Mouse (Mus musculus): Measurements from ENCODE around the gene Nxpe5.

Gene Nxpe5

DNA sequence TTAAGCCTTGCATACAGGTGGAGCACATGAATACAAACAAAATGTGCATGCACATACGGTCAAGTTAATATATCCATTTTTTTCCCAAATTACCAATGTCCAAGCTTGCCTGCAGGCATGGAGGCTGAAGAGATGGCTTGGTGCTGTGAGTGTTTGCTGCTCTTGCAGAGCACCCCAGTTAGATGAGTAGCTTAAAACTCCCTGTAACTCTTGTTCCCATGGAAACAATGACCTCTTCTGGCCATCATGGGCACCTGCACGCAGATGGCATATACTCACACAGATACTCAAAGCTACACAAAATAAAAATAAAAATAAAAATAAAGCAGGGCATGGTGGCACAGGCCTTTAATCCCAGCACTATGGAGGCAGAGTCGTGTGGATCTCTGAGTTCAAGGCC lies 27.4 kb downstream of the Nxpe5 start:
- DNase-seq (ENCODE audit: low spot score in 2 of 2) = no peak

DNA sequence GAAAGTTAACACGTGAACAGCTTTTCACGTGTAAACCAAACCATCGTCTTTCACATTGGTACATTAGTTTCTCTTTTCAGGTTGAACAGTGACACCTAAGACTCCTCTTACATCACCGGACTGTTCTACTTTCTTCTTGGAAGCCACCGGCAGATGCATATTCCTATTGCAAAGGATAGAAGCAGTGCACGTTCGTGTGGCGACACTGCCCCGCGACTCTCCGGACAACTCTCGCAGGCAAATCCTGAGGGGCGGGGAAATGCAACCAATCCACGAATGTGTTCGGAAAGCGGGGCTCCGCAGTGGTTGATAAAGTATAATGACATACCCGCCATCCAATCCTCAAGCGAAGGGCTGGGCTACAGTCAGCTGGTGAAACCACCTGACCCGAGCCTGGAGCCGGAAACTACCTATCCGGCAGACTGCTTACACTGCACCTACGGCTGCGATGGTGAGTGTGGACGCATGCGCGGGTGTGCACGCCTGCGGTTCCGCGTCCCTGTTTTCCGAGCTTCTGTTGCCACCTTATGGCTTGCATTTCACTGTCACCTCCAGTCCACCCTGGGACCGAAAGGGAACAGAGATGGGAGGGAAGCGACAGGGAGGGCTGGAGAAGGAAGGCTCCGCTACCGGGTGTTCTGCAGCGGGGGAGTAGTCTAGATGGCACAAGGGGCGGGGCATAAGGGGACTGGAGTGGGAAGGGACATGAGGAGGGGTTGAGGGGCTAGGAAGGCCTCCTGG lies 29.8 kb downstream of the Nxpe5 start, which contains the start of gene Lamtor4:
TSS of gene Lamtor4 (plus strand) at position 130 of the 741 bp plus-strand sequence.
- peak; percentile 96 to 98 for DNase-seq (ENCODE audit: low spot score in 2 of 2)

GRCm38 (mm10) chr5:138256094-138256467 lies 30.4 kb downstream of the Nxpe5 start:
- no peak for DNase-seq (ENCODE audit: low spot score in 2 of 2)

- no peak for DNase-seq (ENCODE audit: low spot score in 2 of 2)
Observed at GRCm38 (mm10) chr5:138256966-138257584, 31.4 kb downstream of the Nxpe5 start.

- no peak for DNase-seq (ENCODE audit: low spot score in 2 of 2)
Observed at GRCm38 (mm10) chr5:138257585-138257978, 31.9 kb downstream of the Nxpe5 start.

GRCm38 (mm10) chr5:138258078-138258477 lies 32.4 kb downstream of the Nxpe5 start:
- no peak for DNase-seq (ENCODE audit: low spot score in 2 of 2)

- DNase-seq (ENCODE audit: low spot score in 2 of 2) = no peak
Observed at GRCm38 (mm10) chr5:138258542-138258941, 32.8 kb downstream of the Nxpe5 start.

DNA sequence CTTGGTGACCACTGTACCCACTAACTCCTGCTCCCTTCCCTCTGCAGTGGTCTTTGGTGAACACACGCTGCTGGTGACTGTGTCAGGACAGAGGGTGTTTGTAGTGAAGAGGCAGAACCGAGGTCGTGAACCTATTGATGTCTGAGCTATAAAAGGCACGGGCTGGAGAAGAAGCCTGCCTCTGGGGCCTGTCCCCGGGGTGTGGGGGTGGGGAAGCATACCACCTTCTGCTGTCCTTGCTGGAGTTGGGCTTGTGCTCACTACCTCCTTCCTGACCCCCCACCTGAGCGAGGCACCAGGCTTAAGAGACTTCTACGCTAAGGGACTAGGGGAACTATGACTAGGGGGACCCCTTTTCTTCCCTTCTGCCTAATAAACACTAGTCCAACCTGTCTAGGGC lies 33.3 kb downstream of the Nxpe5 start:
- no peak for DNase-seq (ENCODE audit: low spot score in 2 of 2)

DNA sequence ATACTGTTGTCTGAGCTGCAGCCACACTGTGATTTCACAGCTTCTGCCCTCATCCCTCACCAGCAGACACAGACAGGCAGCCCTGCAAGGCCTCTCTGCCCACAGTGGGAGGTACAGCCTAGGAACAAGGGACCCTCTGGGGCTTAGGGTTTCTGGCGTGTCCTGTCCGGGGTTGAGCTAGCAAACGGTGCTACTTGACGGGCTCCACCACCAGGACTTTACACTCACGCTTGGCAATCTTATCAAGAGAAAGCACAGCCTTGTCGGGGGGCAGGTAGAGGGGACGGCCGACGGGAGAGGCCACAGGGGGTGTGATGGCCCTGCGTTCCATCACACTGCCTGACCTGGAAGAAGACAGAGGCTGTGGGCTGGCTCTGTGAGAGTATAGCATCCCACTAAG lies 34.4 kb downstream of the Nxpe5 start:
- no peak for DNase-seq (ENCODE audit: low spot score in 2 of 2)

DNA sequence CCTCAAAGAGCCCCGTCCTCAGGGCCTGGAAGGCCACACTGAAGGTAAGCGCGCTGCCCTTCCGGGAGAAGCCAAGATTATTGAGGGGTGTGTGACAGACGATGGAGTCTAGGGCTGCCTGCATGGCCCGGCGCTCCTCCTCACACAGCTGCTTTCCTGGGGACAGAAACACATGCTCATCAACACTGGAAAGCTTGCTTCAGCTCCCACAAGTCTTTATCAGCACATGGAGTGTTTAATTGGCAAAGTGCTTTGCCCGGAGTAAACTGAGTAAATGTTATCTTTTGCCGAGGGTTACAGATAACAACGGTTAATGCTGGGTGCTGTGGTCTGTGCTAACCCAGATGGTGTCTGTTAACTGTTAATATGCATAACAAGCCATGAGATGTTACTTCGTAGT lies 35.1 kb downstream of the Nxpe5 start:
- DNase-seq (ENCODE audit: low spot score in 2 of 2) = no peak

- DNase-seq (ENCODE audit: low spot score in 2 of 2) = no peak
Observed at GRCm38 (mm10) chr5:138262001-138262400, 36.3 kb downstream of the Nxpe5 start.

DNA sequence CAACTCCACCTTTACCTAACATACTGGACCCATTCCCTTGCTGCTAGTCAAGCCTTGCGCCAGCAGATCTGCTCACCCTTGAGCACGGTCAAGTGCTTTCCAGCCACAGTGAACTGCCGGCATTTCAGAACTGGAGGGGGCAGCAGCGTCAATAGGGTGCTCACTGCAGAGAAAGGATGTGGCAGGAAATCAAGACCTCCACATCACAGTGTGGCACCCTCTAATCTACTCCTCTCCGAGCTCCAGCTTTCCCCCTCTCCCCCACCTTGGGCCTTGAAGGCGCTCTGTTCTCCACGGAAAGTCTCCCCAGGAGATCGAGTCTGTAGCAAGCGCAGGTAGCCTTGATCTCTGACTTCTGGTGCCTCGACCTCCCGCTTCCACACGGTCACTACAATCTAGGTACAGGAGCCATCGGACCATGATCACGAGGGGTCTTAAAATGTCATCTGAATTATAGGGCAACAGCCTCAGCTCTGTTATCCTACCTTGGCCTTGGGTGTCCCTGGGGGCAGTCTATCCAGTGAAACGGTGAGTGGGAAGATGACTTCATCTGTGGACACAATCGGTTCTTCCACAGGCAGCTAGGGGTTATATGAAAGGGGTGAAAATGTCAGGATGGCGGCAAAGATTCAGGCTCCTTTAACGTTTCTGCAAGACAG lies 37.0 kb downstream of the Nxpe5 start:
- no peak for DNase-seq (ENCODE audit: low spot score in 2 of 2)

GRCm38 (mm10) chr5:138263260-138264206 lies 37.8 kb downstream of the Nxpe5 start, which contains the start of gene BC037034:
BC037034 (minus strand) TSS chr5:138264033.
- DNase-seq (ENCODE audit: low spot score in 2 of 2) = peak; percentile 69 to 91

DNA sequence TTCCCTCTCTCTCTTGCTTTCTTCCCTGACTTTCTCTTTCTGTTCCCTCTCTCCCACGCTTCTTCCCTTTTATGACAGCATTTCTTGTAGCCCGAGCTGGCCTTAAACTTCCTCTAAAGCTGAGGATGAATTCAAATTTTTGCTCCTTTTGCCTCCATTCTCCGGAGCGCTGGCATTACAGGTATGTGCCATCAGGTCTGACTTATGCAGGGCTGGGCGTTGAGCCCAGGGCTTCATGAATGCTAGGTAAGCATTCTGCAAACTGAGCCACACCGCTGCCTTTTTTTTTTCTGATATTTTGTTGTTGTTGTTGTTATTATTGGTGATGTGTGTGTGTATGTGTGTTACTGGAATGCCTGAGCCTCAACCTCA lies 38.5 kb downstream of the Nxpe5 start:
- no peak for DNase-seq (ENCODE audit: low spot score in 2 of 2)

GRCm38 (mm10) chr5:138265712-138266111 lies 40.0 kb downstream of the Nxpe5 start:
- DNase-seq (ENCODE audit: low spot score in 2 of 2) = no peak

- DNase-seq (ENCODE audit: low spot score in 2 of 2) = no peak
Observed at GRCm38 (mm10) chr5:138267114-138267513, 41.4 kb downstream of the Nxpe5 start.

DNA sequence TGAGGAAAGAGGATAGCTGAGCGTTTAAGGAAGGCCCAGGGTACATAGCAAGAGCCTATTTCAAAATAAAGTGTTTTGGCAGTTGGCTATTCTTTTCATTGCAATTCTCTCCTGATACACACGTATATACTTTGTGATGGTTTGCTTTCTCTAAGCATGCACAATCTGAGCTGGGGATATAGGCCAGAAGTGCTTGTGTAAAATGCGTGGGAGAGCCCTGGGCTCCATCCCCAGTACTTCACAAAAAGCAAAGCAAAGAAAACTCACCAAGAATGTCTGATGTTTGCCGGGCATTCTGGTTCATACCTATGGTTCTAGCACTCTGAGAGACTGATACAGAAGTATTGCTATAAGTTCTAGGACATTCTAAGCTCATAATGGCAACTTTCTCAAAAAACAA lies 43.3 kb downstream of the Nxpe5 start:
- DNase-seq (ENCODE audit: low spot score in 2 of 2) = no peak

DNA sequence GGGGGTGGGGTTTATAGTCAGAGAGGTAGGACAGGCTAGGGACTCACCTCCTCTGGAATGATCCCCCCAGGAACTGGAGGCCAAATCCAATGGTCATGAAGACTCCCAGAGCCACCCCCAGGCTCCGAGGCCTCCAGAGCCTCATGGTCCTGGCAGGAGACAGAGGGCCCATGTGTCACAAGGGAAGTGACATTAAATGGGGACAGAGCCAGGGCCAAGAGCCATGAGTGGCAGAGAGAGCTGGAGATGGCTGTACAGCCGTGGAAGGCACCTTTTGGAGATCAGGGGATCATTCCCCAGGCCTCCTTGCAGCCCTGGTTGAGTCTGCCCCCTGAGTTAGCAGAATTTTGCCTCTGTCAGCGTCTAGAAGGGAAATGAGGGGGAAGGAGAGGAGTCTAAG lies 45.5 kb downstream of the Nxpe5 start:
- no peak for DNase-seq (ENCODE audit: low spot score in 2 of 2)

DNA sequence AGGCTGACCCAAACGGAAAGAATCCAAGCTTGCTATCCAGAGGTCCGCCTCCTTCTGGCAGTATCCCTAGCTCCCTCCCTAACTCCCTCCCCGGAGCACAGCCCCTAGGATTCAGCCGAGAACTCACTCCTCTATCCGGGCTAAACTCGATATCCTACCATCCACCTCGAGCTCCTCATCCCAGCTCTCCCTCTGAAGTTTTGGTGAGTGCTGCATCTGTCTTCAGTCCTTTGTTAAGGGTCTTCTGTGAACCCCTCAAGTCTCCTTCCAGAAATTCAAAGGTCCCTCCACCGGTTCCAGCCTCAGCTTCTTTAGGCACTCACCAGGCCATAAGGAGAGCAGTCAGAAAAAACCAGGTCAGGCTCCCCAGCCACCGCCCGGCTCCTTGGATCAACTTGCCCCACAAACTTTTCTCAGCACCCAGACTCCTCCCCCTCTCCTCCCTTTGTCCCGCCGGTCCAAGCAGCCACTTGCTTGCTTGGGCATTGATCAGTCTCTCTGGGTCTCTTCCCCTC lies 46.8 kb downstream of the Nxpe5 start, which contains the start of gene Gal3st4:
TSS of gene Gal3st4 (minus strand) at position 432 of the 515 bp plus-strand sequence.
- DNase-seq (ENCODE audit: low spot score in 2 of 2) = no peak

GRCm38 (mm10) chr5:138274186-138274585 lies 48.5 kb downstream of the Nxpe5 start:
- DNase-seq (ENCODE audit: low spot score in 2 of 2) = no peak
